Mouse (Mus musculus) hindbrain, embryonic 12.5 days (tissue): ENCODE results near the gene Creb3l1. TPM values are rescaled to one million over a fixed set of nuclear protein-coding genes. Genes with fewer than 3 reads are reported as not detected.

Experiments used
- ATAC-seq: fragments of 200-750 bp; cut with Nextera tagmentation; 2 replicates; pipeline ENCODE4 v1.8.0; 2017; ENCODE audit warnings: moderate TSS enrichment; ENCODE audit not compliant: low FRiP score
- H3K27ac ChIP-seq: fragments of 300-500 bp; sonication (generic); 2 replicates; pipeline ENCODE4 v1.5.1; 2016; ENCODE audit warnings: mild to moderate bottlenecking
- H3K27me3 ChIP-seq: fragments of 300-500 bp; sonication (generic); 2 replicates; pipeline ENCODE4 v1.6.1; 2016; ENCODE audit warnings: mild to moderate bottlenecking
- H3K36me3 ChIP-seq: fragments of 300-500 bp; sonication (generic); 2 replicates; pipeline ENCODE4 v1.6.1; 2016; ENCODE audit warnings: mild to moderate bottlenecking
- H3K4me1 ChIP-seq: fragments of 300-500 bp; sonication (generic); 2 replicates; pipeline ENCODE4 v1.6.1; 2016
- H3K4me2 ChIP-seq: fragments of 300-500 bp; sonication (generic); replicated peaks from 2 replicates; pipeline ENCODE4 v1.6.1; 2016; ENCODE audit warnings: mild to moderate bottlenecking
- H3K4me3 ChIP-seq: fragments of 300-500 bp; sonication (generic); 2 replicates; pipeline ENCODE4 v1.5.1; 2016; ENCODE audit warnings: mild to moderate bottlenecking
- H3K9ac ChIP-seq: fragments of 300-500 bp; sonication (generic); 2 replicates; pipeline ENCODE4 v1.6.1; 2016; ENCODE audit warnings: mild to moderate bottlenecking, moderate library complexity
- H3K9me3 ChIP-seq: fragments of 300-500 bp; sonication (generic); replicated peaks from 2 replicates; pipeline ENCODE4 v1.6.1; 2016; ENCODE audit warnings: mild to moderate bottlenecking
- WGBS: fragments of 180-500 bp; shearing (Covaris S2); methylation state at CpG from one replicate; pipeline ENCODE4 v1.1.7; 2016; 5-methylcytosine and 5-hydroxymethylcytosine counted together
- polyA plus RNA-seq: library from polyadenylated mRNA; unstranded; fragments of >200 nt; fragmentation: Nextera tagmentation; extraction: Ambion mirVana; gene quantifications from 2 replicates; pipeline ENCODE4 v1.2.1, GENCODE M21; 2016

Creb3l1 gene
- polyA plus RNA-seq, result 2.1 and 2.9 TPM in 2 replicates

DNA sequence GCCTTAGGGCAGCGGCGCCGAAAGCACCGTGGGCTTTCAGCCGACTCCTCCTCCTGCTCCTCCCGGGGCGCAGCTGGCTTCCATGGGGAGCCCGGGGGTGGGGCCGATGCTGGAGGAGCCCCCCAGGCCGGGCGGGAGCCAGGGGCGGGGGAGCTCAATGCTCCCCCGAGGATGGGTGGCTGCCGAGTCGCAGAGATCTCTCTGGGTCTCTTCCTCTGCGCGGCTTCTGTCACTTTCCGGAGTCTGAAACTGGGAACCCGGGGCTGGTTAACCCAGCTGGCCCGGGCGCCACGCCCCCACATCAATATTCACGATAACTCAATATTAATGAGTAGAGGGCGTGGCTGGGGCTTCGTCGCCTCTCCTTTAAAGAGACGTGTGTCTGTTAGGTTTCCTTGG lies at the start of gene Creb3l1:
Gene Creb3l1 (minus strand): TSS at position 229 of the 399 bp plus-strand sequence.
- WGBS, result 1% methylated on average over 15 of the region's 27 CpGs

DNA sequence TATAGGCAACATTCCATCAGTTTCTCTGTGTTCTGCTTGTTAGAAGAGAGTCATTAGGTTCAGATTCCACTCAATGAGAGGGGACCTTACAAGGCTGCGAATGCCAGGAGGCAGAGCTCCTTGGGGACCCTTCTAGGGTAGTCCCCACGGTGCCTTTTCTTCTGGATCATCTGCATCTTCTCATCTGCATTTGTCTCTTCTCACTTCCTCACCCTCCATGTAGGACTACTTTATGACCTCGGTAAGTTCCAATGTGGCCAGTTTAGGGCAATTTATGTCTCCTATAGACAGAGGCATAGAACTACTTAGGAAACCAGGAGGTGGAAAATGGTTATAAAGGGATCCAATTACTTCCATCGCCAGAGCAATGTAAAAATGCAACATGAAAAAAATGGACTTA lies 46.8 kb upstream of the Creb3l1 start:
- 81% methylated on average over 4 of the region's 4 CpGs for WGBS

More for the DNA sequence above, at the start of gene Creb3l1:
- Histone ChIP-seq H3K36me3 (no peaks in the 10 kb centered on the region), H3K27me3 (peaks cover 45% of the 10 kb centered on the region), H3K9ac (peak within 1 kb of the TSS; percentile 70), H3K4me3 (peak within 1 kb of the TSS; percentile 65), H3K9me3 (no peaks in the 10 kb centered on the region), H3K4me1 (peaks cover 6% of the 10 kb centered on the region; the same call in 1 of the 2 replicates), H3K27ac (no peak within 1 kb of the TSS; the same call in 1 of the 2 replicates), H3K4me2 (peak within 1 kb of the TSS; percentile 99)
- peak; percentile 65 for ATAC-seq

DNA sequence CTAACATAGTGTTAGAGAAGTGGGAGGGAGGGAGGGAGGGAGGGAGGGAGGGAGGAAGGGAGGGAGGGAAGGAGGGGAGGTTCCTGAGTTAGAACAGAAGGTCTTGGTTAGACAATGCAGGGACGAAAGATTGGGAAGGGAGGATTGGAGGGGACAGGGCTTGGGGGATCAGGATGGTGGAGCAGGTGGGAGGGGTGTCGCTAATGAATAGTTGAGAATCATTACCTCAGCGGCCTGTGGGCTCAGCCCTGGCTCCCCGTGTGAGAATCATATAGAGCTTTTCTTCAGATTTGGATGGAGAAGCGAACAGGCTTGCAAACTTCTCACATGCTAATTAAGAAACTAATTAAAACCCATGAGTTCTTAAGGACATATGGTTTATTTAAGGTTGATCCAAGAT lies 45.3 kb upstream of the Creb3l1 start:
- Histone ChIP-seq H3K36me3 (no peaks in the 10 kb centered on the region), H3K4me1 (no peaks in the 10 kb centered on the region), H3K9ac (no peak overlapping the region), H3K9me3 (no peaks in the 10 kb centered on the region), H3K4me3 (no peak overlapping the region), H3K27me3 (no peaks in the 10 kb centered on the region), H3K4me2 (no peak overlapping the region), H3K27ac (no peak overlapping the region)
- 67% methylated on average over 5 of the region's 5 CpGs for WGBS
- ATAC-seq, result no peak

More for the DNA sequence above, 46.8 kb upstream of the Creb3l1 start:
- Histone ChIP-seq H3K36me3 (no peaks in the 10 kb centered on the region), H3K4me1 (no peaks in the 10 kb centered on the region), H3K27ac (no peak overlapping the region), H3K9me3 (no peaks in the 10 kb centered on the region), H3K4me3 (no peak overlapping the region), H3K9ac (no peak overlapping the region), H3K4me2 (no peak overlapping the region), H3K27me3 (no peaks in the 10 kb centered on the region)
- no peak for ATAC-seq

DNA sequence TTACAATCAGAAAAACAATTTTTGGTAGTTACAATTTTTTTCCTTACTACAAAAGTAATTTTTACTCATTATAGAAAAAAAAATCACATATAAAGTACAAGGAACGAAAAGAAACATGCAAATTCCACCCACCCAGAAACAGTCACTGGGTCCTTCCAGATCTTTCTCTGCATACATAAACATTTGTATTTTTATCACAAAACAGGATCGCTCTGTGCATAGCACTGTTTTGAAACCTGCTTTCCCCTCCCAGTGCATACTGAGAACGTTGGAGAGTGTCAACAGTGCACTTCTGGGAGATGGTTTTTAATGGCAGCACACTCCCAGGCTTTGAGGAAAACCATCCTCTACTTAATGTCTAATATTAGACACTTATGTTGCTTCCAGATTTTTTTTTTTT lies 43.3 kb upstream of the Creb3l1 start:
- ATAC-seq, result no peak
- Histone ChIP-seq H3K36me3 (no peaks in the 10 kb centered on the region), H3K9me3 (no peaks in the 10 kb centered on the region), H3K4me3 (no peak overlapping the region), H3K27me3 (peaks cover 5% of the 10 kb centered on the region; the same call in 1 of the 2 replicates), H3K9ac (no peak overlapping the region), H3K27ac (no peak overlapping the region), H3K4me1 (no peaks in the 10 kb centered on the region), H3K4me2 (no peak overlapping the region)
- 81% methylated on average over 3 of the region's 3 CpGs for WGBS

DNA sequence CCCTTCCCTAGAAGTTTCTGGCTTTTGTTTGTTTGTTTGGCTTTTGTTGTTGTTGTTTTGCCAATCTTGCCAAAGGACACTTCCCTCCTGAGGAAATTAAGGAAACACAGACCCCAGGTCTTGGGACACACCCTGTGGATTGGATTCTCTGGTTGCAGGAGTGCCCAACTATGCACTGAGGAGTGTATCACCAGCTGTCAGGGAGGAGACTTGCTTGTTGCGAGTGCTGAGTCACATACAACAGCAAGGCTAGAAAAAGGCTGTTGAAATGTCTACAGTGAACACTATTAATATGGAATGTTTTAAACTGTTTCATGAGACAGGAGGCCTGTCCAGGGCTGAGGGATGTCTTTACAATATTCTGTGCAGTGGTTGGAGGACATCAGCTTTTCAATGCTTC lies 42.6 kb upstream of the Creb3l1 start:
- Histone ChIP-seq H3K36me3 (no peaks in the 10 kb centered on the region), H3K9me3 (no peaks in the 10 kb centered on the region), H3K27ac (no peak overlapping the region), H3K4me2 (no peak overlapping the region), H3K27me3 (peaks cover 5% of the 10 kb centered on the region; the same call in 1 of the 2 replicates), H3K4me1 (no peaks in the 10 kb centered on the region), H3K4me3 (no peak overlapping the region), H3K9ac (no peak overlapping the region)
- ATAC-seq, result no peak
- WGBS, result 71% methylated on average over 1 of the region's 1 CpGs

DNA sequence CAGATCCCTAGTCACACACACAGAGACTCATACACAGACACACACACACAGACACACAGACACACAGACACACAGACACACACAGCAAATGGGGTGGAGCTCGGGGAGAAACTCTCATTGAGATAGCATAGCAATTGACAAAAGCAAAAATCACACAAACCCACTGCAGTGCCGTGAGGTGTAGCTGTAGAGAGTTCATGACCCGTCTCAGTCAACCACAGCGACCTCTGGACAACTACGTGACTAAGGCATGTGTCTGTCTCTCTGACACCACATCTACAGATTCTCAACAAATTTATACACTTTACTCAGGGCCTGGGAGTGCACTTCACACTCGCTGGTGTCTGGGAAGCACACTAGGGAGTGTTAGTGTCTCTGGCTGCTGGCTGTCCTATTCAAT lies 41.6 kb upstream of the Creb3l1 start:
- Histone ChIP-seq H3K9ac (no peak overlapping the region), H3K4me3 (no peak overlapping the region), H3K27ac (no peak overlapping the region), H3K4me1 (no peaks in the 10 kb centered on the region), H3K27me3 (peaks cover 10% of the 10 kb centered on the region), H3K4me2 (no peak overlapping the region), H3K36me3 (no peaks in the 10 kb centered on the region), H3K9me3 (no peaks in the 10 kb centered on the region)
- ATAC-seq, result no peak
- 55% methylated on average over 6 of the region's 6 CpGs for WGBS

DNA sequence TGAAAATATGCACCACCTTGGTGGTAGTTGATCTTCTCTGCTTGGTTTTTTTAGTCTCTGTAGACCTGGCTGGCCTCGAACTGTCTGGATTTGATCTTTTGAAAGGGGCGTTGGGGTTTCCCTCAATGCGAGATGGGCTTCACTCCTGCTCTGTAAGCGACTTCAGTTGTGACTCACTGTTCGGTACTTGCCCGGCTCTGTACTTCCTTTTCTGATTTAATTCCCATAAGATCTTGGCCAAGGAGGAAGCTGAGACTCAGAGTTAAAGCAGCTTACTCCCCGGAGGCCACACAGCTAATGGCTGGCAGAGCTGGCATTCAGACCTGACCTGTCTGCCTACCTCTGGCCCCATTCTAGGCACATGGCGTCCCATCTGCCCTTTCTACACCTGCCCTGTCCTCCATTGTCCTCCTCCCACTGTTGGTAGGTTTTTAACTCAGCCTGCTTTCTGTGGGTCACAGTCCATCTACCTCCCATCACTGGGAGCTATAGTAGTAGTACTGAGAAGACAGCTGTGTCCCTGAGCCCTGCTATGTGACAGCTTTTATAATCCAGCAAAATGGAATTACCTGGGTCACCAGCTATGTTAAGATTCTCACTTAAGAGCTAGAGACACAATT lies 41.1 kb upstream of the Creb3l1 start:
- Histone ChIP-seq H3K9ac (no peak overlapping the region), H3K4me2 (no peak overlapping the region), H3K27me3 (peaks cover 14% of the 10 kb centered on the region), H3K27ac (no peak overlapping the region), H3K4me3 (no peak overlapping the region), H3K36me3 (no peaks in the 10 kb centered on the region), H3K4me1 (no peaks in the 10 kb centered on the region), H3K9me3 (no peaks in the 10 kb centered on the region)
- no peak for ATAC-seq
- 85% methylated on average over 8 of the region's 8 CpGs for WGBS

DNA sequence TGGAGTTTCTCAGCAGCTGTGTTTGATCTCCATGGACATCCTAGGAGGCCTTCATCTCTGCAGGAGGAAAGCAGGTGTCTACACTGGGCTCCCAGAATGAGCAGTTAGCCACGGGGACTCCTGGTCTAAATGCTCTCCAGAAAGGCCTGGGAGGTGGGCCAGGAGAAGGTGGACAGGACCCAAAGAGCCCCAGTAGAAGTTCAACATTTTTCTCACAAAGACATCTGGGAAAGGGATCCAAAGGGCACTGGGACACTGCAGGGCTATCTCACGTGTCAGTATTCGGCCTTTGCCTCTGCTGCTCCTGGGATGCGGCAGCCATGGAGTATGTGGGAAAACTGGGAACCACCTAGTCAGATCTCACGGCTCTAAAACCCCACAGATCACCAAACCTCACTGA lies 38.8 kb upstream of the Creb3l1 start:
- H3K36me3 ChIP-seq, result no peaks in the 10 kb centered on the region
- ATAC-seq, result no peak
- H3K27me3 ChIP-seq, result peaks cover 25% of the 10 kb centered on the region
- WGBS, result 64% methylated on average over 5 of the region's 5 CpGs
- no peaks in the 10 kb centered on the region for H3K9me3 ChIP-seq
- H3K4me3 ChIP-seq, result no peak overlapping the region
- no peak overlapping the region for H3K4me2 ChIP-seq
- no peak overlapping the region for H3K27ac ChIP-seq
- H3K9ac ChIP-seq, result no peak overlapping the region
- H3K4me1 ChIP-seq, result peaks cover 8% of the 10 kb centered on the region; the same call in 1 of the 2 replicates

DNA sequence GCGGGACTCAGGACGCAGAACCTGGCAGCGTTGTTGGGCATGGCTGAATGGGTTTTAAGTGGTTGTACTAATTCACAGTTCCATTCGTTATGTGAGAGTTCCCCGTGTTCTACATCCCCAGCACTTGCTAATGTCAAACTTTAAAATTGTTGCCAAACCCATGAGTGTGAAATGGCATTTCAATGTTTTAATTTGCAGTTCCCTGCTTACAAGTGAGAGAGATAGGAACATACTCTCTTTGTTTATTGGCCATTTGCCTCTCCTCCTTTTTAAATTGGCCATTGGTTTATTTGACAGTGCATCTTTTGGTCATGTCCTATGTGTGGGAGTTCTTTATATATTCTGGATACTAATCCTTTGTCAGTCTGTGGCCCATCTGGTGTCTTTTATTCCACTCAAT lies 37.0 kb upstream of the Creb3l1 start:
- no peak for ATAC-seq
- WGBS, result 74% methylated on average over 5 of the region's 5 CpGs
- Histone ChIP-seq H3K9ac (no peak overlapping the region), H3K36me3 (no peaks in the 10 kb centered on the region), H3K4me2 (no peak overlapping the region), H3K4me1 (peaks cover 8% of the 10 kb centered on the region; the same call in 1 of the 2 replicates), H3K27me3 (peaks cover 41% of the 10 kb centered on the region), H3K4me3 (no peak overlapping the region), H3K27ac (no peak overlapping the region), H3K9me3 (no peaks in the 10 kb centered on the region)

DNA sequence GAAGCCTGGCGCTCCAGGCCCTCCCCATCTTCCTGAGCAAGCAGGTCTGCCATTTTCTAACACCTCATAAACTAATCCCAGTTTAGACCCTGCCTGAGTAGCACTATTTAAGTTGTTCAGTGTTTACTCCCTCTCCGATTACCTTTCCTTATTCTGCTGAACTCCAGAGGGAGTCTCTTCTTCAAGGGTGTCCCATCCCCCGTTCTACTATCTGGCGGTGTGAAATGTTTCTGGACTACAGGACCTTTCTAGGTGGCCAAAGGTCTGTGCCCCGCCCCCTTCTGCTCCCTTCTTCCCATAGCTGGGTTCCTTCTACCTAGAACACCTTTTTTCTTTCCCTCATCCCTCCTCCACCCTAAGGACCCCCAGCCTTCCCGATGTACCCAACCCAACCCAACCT lies 36.0 kb upstream of the Creb3l1 start:
- 12% methylated on average over 6 of the region's 6 CpGs for WGBS

DNA sequence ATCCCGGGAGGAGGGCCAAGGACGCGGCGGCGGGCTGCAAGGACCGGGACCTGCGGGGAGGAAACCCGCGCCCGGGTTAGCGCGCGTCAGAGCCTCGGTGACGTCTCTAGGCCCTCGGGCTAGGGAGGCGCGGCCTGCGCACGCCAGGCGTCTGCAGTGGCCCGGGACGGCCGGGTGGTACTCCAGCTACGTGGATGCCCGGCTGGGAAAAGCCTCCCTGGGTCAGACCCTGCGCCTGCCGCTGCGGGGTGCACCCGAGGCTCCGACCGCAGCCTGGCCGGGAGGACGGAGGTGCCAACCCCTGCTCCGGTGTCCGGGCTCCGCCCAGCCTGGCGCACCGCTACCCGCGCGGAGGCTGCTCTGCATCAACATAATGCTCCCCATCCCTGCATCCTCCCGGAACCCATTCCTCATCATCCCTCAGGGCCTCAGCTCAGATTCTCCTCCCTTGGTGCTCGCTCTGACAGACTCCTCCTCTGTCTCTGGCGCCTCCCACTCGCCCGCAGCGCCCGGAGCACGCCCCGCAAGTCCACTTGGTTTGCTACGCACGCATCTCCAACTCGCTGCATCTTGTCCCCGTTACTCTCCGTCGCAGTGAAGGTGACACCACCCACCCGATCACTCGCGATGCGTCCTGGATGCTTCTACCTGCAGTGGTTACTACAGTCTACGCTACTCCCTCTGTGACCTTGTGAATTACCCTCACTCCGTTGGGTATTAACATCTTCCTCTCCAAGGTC lies 35.3 kb upstream of the Creb3l1 start:
- Histone ChIP-seq H3K9ac (peak overlapping the region; percentile 74), H3K27ac (peak overlapping the region; percentile 74), H3K27me3 (peaks cover 52% of the 10 kb centered on the region), H3K36me3 (no peaks in the 10 kb centered on the region), H3K4me3 (peak overlapping the region; percentile 69), H3K4me1 (peaks cover 20% of the 10 kb centered on the region), H3K4me2 (peak overlapping the region; percentile 99), H3K9me3 (no peaks in the 10 kb centered on the region)
- WGBS, result under 1% methylated on average over 62 of the region's 63 CpGs
- ATAC-seq, result peak; percentile 78

More for the DNA sequence above, 36.0 kb upstream of the Creb3l1 start:
- peak overlapping the region; percentile 69 for H3K4me3 ChIP-seq
- no peaks in the 10 kb centered on the region for H3K36me3 ChIP-seq
- ATAC-seq, result no peak
- peaks cover 17% of the 10 kb centered on the region for H3K4me1 ChIP-seq
- peak overlapping the region; percentile 74; the same call in 1 of the 2 replicates for H3K9ac ChIP-seq
- H3K27ac ChIP-seq, result peak overlapping the region; percentile 74; the same call in 1 of the 2 replicates
- H3K27me3 ChIP-seq, result peaks cover 47% of the 10 kb centered on the region
- no peaks in the 10 kb centered on the region for H3K9me3 ChIP-seq
- H3K4me2 ChIP-seq, result peak overlapping the region; percentile 99

DNA sequence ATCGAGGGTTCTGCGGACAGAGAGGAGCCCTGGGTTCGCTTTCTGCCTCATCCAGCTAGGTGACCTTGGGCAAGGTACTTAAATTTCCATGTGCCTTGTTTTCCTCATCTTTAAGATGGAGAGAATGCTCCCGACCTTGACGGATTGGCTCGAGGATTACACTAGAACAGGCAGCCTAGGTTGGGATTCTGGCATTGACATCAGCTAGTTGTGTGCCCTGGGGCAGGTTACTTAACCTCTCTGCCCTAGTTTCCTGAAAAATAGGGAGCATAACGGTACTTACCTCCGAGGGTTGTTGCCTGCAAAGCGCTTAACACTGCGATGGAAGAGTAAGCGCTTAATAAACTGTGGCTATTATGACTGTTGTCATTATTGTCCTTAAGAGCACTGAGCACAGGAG lies 34.6 kb upstream of the Creb3l1 start:
- Histone ChIP-seq H3K4me1 (peaks cover 20% of the 10 kb centered on the region), H3K9ac (peak overlapping the region; percentile 74), H3K9me3 (no peaks in the 10 kb centered on the region), H3K27ac (no peak overlapping the region), H3K36me3 (no peaks in the 10 kb centered on the region), H3K4me3 (peak overlapping the region; percentile 69), H3K4me2 (peak overlapping the region; percentile 99), H3K27me3 (peaks cover 59% of the 10 kb centered on the region)
- 0 out of 2 replicates have a peak, but pooled peaks have one; percentile 16 for ATAC-seq
- 3% methylated on average over 11 of the region's 11 CpGs for WGBS
